Comparison of ENCODE assay signal across 28 mouse cellular contexts in the genomic region with DNA sequence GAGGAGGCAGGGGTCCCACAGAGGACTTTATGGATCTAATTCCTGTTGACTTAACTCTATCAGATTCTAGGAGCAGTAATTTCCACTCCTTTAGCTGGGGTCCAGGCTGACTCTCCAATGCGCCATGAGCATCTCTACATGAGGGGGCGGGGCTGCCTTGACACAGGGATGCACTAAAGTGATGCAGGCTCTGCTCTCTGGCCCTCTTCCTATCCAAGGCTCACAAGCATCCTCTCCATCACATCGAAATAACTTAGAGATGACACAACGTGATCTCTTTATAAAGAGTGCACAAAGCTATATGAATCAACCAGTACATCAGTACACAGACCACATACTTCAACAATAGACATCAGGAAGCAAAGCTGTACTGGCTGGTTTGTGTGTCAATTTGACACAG. TPM values are rescaled to one million over a fixed set of nuclear protein-coding genes. Genes with fewer than 3 reads are reported as not detected.
A peak's percentile ranks its signal among the peaks of the same experiment; 100 is the strongest.
DNase-seq lines count a peak whose midpoint lies in the region; ATAC-seq and TF ChIP-seq lines count a peak whose summit lies in the region.
"Had no signal": no experiment of that assay in that cellular context is flagged by ENCODE, and none has a peak within 500 bp of the region (broad histone marks: within the 10 kb centered on the region; RNA-seq: fewer than 3 reads in every experiment).

No protein-coding gene starts in this region.

- H3K4me1 ChIP-seq in heart, embryonic 10.5 days: no peaks in the 10 kb centered on the region
- H3K4me1 ChIP-seq in midbrain, embryonic 11.5 days (ENCODE audit: control insufficient read depth, insufficient read depth, low read length): peaks cover 3% of the 10 kb centered on the region; the same call in 1 of the 2 replicates
- H3K4me1 ChIP-seq in midbrain, postnatal 0 days (ENCODE audit: insufficient read depth, low read length): no peaks in the 10 kb centered on the region
- H3K4me1 ChIP-seq: embryonic facial prominence, embryonic 12.5 days; hindbrain, embryonic 13.5 days; intestine, embryonic 15.5 days had no signal

- no peaks in the 10 kb centered on the region for H3K27me3 ChIP-seq in heart, embryonic 10.5 days (ENCODE audit: insufficient read depth, poor library complexity, severe bottlenecking)
- H3K27me3 ChIP-seq in midbrain, embryonic 11.5 days (ENCODE audit: control insufficient read depth, insufficient read depth, low read length): no peaks in the 10 kb centered on the region
- no peaks in the 10 kb centered on the region for H3K27me3 ChIP-seq in midbrain, postnatal 0 days (ENCODE audit: insufficient read depth, low read length)
- H3K27me3 ChIP-seq: embryonic facial prominence, embryonic 12.5 days; embryonic facial prominence, embryonic 15.5 days; hindbrain, embryonic 13.5 days; intestine, embryonic 15.5 days; Patski had no signal

- H3K4me2 ChIP-seq in midbrain, embryonic 11.5 days: no peak overlapping the region
- H3K4me2 ChIP-seq in midbrain, postnatal 0 days (ENCODE audit: low read depth, low read length, poor library complexity, severe bottlenecking): no peak overlapping the region
- H3K4me2 ChIP-seq: embryonic facial prominence, embryonic 12.5 days; embryonic facial prominence, embryonic 15.5 days; heart, embryonic 11.5 days; hindbrain, embryonic 13.5 days; intestine, embryonic 15.5 days had no signal

- H3K27ac ChIP-seq in heart, embryonic 10.5 days: no peak overlapping the region
- H3K27ac ChIP-seq in midbrain, embryonic 11.5 days (ENCODE audit: low read depth, low read length): no peak overlapping the region
- no peak overlapping the region for H3K27ac ChIP-seq in midbrain, postnatal 0 days (ENCODE audit: low read depth, low read length)
- H3K27ac ChIP-seq: embryonic facial prominence, embryonic 12.5 days; embryonic facial prominence, embryonic 15.5 days; gastrocnemius, adult 2 months; hindbrain, embryonic 10.5 days; hindbrain, embryonic 13.5 days; intestine, embryonic 15.5 days had no signal

- H3K4me3 ChIP-seq in heart, embryonic 10.5 days: no peak overlapping the region
- no peak overlapping the region for H3K4me3 ChIP-seq in midbrain, embryonic 11.5 days (ENCODE audit: low read depth, low read length)
- no peak overlapping the region for H3K4me3 ChIP-seq in midbrain, postnatal 0 days (ENCODE audit: low read depth, low read length)
- H3K4me3 ChIP-seq: embryonic facial prominence, embryonic 12.5 days; embryonic facial prominence, embryonic 15.5 days; gastrocnemius, adult 2 months; hindbrain, embryonic 10.5 days; hindbrain, embryonic 13.5 days; intestine, embryonic 15.5 days had no signal

- H3K9me3 ChIP-seq in heart, embryonic 10.5 days: no peaks in the 10 kb centered on the region
- H3K9me3 ChIP-seq in midbrain, embryonic 11.5 days (ENCODE audit: control insufficient read depth, low read length): no peaks in the 10 kb centered on the region
- no peaks in the 10 kb centered on the region for H3K9me3 ChIP-seq in midbrain, postnatal 0 days (ENCODE audit: low read length)
- H3K9me3 ChIP-seq: embryonic facial prominence, embryonic 12.5 days; embryonic facial prominence, embryonic 15.5 days; intestine, embryonic 15.5 days had no signal

- TF ChIP-seq CTCF in midbrain, postnatal 0 days (IDR thresholded peaks at IDR 0.05): no peak

- WGBS in heart, embryonic 10.5 days: 83% methylated on average over 4 of the region's 4 CpGs
- 84% methylated on average over 4 of the region's 4 CpGs for WGBS in midbrain, embryonic 11.5 days
- 83% methylated on average over 4 of the region's 4 CpGs for WGBS in midbrain, postnatal 0 days

- peak; percentile 55 for DNase-seq in heart, embryonic 10.5 days (ENCODE audit: low spot score)
- no peak for DNase-seq in heart, postnatal 14 days
- DNase-seq in midbrain, embryonic 11.5 days (ENCODE audit: low spot score, missing footprints): peak; percentile 79
- no peak for DNase-seq in midbrain, postnatal 0 days (ENCODE audit: low spot score)
- DNase-seq in layer of hippocampus, adult 9-11 months: no peak
- DNase-seq: adrenal gland, postnatal 10 days; adrenal gland, postnatal 36 days; cerebellum, adult 18-20 months; cerebellum, adult 9-10 months; cerebellum, postnatal 25 days; forebrain, postnatal 0 days; gastrocnemius, adult 2 months; gastrocnemius, postnatal 14 days; heart, adult 18-20 months; heart, postnatal 36 days had no signal

- H3K9ac ChIP-seq in midbrain, embryonic 11.5 days (ENCODE audit: low read length): no peak overlapping the region
- H3K9ac ChIP-seq in midbrain, postnatal 0 days (replicated peaks; ENCODE audit: low read length, poor library complexity, severe bottlenecking): no peak overlapping the region
- H3K9ac ChIP-seq: embryonic facial prominence, embryonic 12.5 days; embryonic facial prominence, embryonic 15.5 days; forebrain, postnatal 0 days; hindbrain, embryonic 13.5 days; intestine, embryonic 15.5 days had no signal

- no peaks in the 10 kb centered on the region for H3K36me3 ChIP-seq in heart, embryonic 10.5 days
- H3K36me3 ChIP-seq in midbrain, embryonic 11.5 days (ENCODE audit: control insufficient read depth, insufficient read depth, low read length): no peaks in the 10 kb centered on the region
- H3K36me3 ChIP-seq in midbrain, postnatal 0 days (ENCODE audit: insufficient read depth, low read length): no peaks in the 10 kb centered on the region
- H3K36me3 ChIP-seq: embryonic facial prominence, embryonic 12.5 days; embryonic facial prominence, embryonic 15.5 days; hindbrain, embryonic 10.5 days; intestine, embryonic 15.5 days had no signal

- ATAC-seq in midbrain, embryonic 11.5 days (ENCODE audit: low FRiP score): peak; percentile 47; the same call in 1 of the 2 replicates
- no peak for ATAC-seq in midbrain, postnatal 0 days (ENCODE audit: low FRiP score)
- ATAC-seq in megakaryocyte, adult 5-6 weeks (ENCODE audit: poor library complexity, severe bottlenecking): peak; percentile 25
- ATAC-seq: CD4-positive, CD25-positive, alpha-beta regulatory T cell, adult 4 months; forebrain, embryonic 14.5 days; forebrain, postnatal 0 days; intestine, embryonic 15.5 days; Patski had no signal

- intact Hi-C loops in heart, postnatal 14 days (cut with DNase I): no loop called here

RNA-seq across cellular contexts. Expression of gene Cdkl4, which starts 6.2 kb away (rescaled TPM):
- polyA plus RNA-seq in heart, embryonic 10.5 days (2016; fragmentation: Nextera tagmentation; extraction: Ambion mirVana): 0.07 and 0.24 TPM in 2 replicates
- under 1 TPM in 1 of 2 experiments, not detected in 1; 0.14 TPM for total RNA-seq in heart, postnatal 14 days (2021)
- polyA plus RNA-seq in midbrain, embryonic 11.5 days (2014; fragmentation: Nextera tagmentation; extraction: Ambion mirVana): 1.4 and 2.0 TPM in 2 replicates
- total RNA-seq in midbrain, postnatal 0 days (2014; rRNA removed): 6.9 and 7.9 TPM in 2 replicates
- 5.4 and 6.0 TPM in 2 replicates for polyA plus RNA-seq in midbrain, postnatal 0 days (2015; fragmentation: Nextera tagmentation; extraction: Ambion mirVana)
- total RNA-seq in megakaryocyte, adult 5-6 weeks (2015): 0.32 and 2.2 TPM in 2 replicates
- total RNA-seq in megakaryocyte, adult 5-6 weeks (2017): 0.40 and 0.65 TPM in 2 replicates
- total RNA-seq: common myeloid progenitor, adult 5-6 weeks had no signal
- polyA plus RNA-seq: C2C12; heart, embryonic 11.5 days; heart, embryonic 14.5 days had no signal

Comparison
In these comparisons a context has a peak if more than half of its experiments do, and no peak if none do; other contexts are left out.
1. DNase-seq: peak in heart, embryonic 10.5 days (single experiment) and midbrain, embryonic 11.5 days (single experiment); none in heart, postnatal 14 days (0 of 2), midbrain, postnatal 0 days (single experiment) and layer of hippocampus, adult 9-11 months (single experiment).